Mouse (Mus musculus): ENCODE data around the gene Egflam. TPM values are rescaled to one million over a fixed set of nuclear protein-coding genes. Genes with fewer than 3 reads are reported as not detected.
A peak's percentile ranks its signal among the peaks of the same experiment; 100 is the strongest.

Gene Egflam
- total RNA-seq (2021) = 10 to 100 TPM; 15.4 to 16.6 TPM

DNA sequence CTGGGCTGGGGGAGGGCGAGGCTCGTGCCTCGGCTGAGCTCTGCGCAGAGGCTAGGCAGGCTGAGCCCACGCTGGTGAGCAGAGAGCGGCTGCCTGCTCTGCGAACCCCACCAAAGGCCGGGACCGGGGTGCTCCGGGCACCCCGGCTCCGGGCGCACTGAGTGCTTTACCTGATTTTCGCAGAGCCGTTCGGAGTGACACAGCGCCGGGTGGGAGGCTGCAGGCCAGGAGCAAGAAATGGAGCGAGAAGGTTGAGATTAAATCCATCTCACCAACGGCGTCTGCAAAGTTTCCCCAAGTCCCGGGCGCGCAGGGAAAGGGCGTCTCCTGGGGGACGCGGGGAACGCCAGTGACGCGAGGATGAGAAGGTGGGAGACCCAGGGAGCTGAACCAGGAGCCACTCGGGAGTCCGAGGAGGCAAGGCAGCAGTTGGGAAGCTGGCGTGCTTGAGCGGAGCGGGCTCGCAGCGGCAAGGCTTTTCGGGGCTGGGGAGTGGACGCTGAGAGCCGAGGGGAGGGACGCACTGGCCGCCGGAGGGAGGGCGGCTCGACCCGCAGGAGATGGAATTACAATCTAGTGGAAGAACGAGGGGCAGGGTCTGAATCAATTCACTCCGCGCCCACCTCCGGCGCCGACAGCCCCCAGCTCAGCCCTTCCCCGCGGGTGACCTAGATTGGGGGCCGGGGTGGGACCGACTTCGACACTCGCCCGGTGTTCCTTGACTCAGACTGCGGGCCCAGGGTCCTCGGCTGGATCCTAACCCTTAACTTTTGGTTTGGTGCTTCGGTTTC, at the start of gene Egflam:
Egflam (minus strand) TSS at position 578 of the 791 bp plus-strand sequence.
- intact Hi-C loops (cut with DNase I) = no loop called here
- DNase-seq = peak; percentile 37 to 41

DNA sequence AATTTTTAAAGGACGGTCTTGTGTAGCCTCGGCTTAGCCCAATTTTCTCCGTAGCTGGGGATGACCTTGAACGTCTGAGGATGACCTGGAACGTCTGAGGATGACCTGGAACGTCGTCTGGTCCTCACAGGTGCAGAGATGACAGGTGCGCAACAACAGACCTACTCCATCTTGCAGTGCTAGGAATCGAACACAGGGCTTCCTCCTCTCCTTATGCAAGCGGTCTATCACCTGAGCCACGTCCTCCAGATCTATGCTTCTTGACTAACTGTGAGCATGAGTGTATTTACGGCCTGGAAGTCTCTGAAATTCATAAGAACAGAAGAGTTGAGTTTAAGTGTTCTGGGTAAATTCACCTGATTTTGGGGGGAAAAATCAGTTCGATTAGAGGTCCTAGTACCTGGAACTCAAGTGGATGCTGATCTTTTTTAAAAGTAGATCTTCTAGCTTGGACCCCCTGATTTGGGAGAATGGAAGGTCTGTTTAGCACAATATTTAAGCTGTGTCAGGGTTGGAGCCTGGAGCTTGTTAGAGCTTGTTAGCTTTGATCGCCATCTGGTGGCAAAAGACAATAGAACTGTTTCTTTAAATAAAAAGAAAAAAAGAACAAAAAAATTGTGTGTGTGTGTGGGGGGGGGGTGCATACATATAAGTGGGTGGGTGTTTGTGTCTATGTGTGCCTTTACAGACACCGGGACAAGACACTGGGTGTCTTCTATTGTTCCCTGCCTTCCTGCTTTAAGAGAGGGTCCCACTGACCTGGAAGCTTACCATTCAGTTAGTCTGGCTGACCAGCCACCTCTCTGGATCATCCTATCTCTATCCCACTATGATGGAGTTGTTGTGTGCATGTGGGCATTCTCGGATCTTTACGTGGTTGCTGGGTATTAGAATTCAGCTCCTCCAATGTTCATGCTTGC, 45.5 kb upstream of the Egflam start:
- intact Hi-C loops (cut with DNase I) = loop anchor here (2.0 to 10.0 kb wide), 5 partner anchors 179 to 601 kb away; no protein-coding TSS in a partner anchor
- DNase-seq = peak; percentile 34 to 51

DNA sequence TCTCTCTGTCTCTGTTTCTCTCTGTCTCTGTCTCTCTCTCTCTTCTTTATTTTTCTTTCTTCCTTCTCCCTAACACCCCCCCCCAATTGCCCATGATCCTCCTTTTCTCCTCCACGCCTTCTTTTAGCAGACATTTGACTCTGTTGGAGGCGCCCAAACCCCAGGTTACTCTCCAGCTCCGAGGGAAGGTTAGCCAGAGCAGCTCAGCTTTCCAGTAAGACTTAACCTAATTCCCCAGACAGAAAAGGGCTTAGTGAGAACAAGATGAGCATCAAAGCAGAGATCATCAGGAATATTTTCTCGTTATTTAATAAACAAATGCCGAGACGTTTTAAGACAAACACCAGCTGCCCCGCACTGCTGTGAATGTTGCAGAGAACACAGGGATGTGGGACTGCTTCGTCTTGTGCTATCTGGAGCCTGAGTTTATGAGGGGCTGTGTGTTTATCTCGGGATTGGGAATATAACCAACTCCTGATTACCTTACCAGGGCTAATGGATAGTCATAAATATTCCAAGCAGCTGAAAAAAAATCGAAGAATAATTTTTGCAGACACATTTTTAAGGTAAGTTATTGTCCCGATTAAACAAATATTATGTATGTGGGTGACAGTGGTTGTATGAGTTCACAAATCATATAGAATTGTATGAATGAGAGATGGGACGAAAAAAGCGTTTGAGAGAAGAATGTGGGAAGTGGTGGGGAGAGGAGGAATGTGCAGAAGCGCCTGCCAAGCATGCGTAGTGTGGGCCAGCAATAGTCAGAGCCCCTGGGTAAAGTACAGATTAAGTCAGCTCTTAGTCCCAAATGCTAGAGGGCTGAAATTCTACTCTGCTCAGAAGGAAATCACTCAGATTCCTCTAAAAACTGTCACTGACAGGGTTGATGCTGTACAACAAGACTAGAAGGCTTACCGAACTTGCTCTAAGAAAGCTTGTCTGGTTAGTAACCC, 44.2 kb upstream of the Egflam start:
- peak; percentile 30 to 36 for DNase-seq
- intact Hi-C loops (cut with DNase I) = loop anchor here (2.0 to 10.0 kb wide), 4 partner anchors 178 to 600 kb away; no protein-coding TSS in a partner anchor

DNA sequence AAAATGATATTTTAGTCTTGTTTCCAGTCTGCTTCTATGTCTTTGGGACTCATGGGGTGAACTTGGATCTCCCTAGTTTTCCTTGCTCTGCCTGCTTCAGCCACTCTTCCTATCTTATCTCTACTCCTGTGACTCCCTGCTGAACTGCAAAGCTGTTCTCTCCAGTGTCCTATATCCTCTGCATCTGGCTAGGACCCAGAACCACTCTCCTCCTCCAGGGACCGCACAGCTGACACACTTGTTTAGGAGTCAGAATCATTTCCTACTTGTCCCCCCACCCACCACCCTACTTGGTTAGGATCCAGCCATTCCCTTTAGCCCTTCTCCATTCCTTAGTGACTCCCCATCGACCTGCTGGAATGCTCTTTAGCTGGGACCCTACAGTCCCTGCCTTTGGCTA, 26.1 kb upstream of the Egflam start:
- no peak for DNase-seq
- intact Hi-C loops (cut with DNase I) = no loop called here

DNA sequence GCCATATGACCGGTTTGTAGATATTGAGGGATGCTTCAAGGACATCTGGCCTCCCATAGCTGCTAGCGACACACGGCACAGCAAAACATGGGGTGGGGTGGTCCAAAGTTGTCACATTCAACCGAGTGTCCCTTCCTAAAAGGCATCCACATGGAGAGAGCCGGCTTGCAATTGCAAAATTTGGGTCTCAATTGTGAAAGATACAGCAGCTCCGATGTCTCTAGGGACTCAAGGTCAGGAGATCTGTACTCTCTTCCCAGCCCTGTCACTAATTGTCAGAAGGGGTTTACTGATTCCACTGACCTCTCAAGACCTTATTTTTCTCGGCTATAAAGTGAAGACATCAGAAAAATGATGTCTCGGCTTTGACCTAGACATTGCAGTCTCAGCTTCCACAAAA, 6.3 kb upstream of the Egflam start:
- intact Hi-C loops (cut with DNase I) = no loop called here
- DNase-seq = no peak

DNA sequence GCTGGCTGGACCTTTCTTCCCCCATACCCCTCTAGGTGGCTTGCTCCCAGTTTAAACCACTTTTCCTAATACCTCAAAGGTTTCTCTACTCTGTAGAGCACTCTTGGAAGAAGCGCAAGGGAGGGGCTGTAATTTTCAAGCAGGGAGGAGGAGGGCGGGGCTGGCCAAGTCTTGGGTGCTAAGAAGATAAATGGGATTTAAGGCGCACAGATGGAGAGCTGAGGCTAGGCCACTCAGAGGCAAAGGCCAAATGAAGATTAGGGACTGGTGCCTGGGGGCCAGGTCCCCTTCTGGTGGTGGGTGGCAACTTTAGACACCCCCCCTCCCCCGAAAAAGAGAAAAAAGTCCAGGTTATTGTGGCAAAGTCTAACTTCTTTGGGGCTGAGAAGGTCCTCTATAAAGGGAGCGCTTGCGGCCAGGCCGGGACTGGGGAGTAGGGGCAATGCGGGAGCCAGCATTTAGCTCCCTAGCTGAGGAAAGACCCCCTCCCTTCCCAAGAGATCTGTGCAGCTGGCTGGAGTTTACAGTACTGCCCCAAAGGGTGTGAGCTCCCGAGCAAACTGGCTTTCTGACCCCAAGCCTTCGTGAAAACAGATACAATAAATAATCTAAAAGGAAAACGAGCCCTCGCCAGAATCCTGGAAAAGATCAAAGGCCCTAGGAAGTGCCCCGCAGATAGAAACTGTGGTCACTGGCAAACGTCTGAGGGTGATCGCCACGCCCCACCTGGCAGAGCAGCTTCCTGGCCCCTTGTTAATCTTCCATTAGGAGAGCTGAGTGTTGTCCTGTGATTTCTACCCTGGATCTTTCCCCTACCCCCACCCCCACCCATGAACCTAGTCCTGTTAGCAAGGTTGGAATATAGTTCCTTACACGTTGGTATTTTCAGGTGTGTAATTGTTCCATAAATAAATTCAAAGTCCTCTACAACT, 680 bp upstream of the Egflam start:
- DNase-seq = peak; percentile 6 to 18
- intact Hi-C loops (cut with DNase I) = no loop called here

DNA sequence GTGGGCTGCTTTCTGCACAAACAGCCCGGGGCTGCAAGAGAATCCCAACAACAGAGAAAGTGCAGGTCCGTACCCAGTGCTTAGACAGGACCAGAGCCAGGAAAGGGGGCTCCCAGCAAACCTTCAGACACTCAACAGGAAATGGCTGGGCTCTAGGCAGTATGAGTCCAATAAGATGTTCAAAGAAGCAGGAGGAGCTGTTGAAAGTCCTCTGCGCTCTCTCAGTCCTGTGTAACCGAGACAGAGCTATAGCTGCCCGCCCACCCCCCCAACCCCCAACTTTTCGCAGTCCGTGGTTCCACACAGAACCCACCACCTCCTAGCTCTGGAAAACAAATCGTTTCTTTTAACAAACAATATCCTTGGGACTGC, 763 bp downstream of the Egflam start:
- intact Hi-C loops (cut with DNase I) = no loop called here
- peak; percentile 12 to 15 for DNase-seq

DNA sequence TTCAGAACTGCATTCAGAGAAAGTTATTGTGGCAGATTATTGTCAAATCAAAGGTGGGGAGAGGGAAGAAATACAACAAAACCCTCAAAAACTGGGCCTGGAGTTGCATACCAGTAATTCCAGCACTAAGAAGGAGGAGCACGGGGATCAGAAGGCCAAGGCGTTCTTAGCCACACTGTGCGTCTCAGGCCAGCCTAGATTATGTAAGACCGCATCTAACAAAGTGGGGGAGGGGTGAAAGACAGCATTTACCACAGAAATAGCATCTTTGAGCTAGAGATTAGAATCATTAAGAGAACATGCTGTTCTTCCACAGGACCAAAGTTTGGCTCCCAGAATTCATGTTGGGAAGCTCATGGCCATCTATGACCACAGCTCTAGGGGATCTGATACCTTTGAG, 14.8 kb downstream of the Egflam start:
- intact Hi-C loops (cut with DNase I) = no loop called here
- DNase-seq = no peak

DNA sequence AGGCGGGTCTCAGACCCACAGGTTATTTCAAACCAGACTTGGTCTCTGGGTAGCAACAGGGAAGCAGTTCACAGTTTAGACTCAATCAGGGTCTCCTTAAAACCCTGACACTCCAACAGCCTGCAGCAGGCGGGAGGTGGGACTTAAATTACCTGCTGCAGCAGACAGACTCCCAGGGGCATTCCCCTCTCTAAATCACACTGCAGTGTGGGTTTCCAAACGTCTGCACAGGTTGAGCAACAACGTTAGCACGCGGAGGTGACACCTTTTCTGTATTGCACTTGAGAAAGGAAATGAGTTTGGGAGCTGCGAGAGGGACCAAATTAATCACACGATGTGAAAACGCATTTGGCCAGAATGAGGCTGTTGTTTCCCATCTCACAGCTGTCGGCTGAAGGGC, 15.7 kb downstream of the Egflam start:
- intact Hi-C loops (cut with DNase I) = no loop called here
- no peak for DNase-seq

DNA sequence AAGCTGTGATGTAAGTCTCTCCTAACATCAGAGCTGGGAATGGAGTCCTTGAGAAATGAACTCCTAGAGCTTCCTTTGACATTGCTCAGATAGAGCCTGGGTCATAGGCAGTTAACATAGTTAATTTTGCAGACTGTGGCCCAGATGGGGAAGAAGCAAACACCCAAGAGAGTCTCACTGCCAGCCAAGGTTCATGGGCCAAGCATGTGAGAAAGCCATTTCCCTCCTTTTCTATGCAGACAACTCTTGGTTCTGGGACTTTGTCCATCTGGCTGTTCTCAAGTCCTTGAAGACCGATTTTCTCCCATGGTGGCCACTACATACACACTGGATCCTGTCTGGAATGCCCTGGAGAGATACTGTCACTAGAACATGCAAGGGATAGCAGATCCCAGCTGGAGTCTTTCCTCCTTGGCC, 45.6 kb downstream of the Egflam start:
- peak; percentile 65 to 73 for DNase-seq
- intact Hi-C loops (cut with DNase I) = no loop called here

DNA sequence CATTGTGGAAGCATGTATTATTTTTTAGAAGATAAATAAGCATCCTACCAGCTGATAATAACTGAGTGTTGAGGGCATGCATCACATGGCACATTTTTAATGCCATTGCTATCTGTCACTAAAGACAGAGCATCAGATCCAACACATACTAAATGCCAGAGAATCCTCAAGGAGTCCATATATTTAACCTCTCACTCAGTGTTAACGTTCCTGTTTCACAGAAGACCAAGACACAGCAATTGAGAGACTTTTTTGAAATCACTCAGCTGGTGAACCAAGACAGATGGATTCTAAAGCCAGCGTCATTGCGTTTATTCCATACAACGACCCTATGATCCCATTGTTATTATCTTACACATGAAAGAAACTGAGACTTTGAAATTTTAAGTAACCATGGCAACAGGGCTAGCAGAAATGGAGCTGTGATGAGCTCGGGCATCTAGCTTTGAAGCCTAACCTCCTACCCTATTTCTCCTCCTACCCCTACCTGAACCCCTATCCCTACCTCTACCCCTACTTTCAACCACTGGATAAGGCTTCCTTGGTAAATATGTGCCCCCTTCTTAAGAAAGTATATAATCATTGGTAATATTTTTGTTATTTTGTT, 57.4 kb downstream of the Egflam start:
- intact Hi-C loops (cut with DNase I) = no loop called here
- no peak for DNase-seq

DNA sequence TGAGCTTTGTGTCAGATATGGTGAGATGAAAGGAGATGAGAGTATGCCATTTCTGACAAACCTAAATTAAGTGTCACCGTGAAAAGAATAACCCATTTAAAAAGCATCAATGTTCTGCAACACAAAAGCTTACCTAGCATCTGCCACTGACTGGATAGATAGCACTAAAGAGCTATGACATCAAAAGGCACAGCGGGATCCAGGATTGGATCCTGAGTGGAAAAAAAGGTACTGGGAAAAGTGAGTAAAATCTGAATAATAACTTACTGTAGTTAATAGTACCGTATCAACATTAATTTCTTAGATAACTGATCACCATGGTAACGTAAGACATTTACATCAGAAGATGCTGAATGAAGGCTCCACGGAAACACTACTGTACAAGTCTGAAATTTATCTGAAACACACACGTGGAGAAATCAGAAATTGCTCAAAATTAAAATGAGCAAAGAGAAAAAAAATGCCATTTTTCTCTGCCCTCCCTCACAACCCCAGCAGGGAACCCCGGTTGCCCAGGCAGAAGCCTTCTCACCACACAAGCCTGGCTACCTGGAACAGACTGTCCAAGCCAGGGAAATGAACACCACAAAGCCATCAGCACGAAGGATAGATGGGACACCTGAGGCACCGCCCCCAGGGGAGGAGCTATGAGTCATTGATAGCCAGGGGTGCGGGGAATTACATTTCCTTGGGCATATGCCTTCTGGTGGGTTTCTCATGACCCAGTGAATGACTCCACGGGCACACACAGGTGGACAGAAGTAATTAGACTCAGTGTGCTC, 63.5 kb downstream of the Egflam start:
- intact Hi-C loops (cut with DNase I) = no loop called here
- DNase-seq = no peak

DNA sequence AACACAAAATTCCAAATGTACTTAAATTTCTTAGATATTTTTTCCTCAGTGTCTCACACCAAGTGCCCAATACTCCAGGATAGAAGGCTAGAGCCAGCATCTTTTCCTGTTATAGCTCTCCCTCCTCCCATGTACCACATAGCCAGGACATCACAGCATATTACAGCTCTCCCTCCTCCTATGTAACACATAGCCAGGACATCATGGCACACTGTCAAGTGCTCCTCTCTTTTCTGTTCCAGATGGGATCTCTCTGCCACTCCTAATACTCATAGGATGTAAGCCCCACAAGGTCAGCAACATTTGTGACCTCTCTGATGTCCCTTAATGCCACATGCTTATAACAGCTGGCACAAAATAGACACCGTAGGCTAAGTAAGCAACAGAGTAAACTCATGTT, 65.3 kb downstream of the Egflam start:
- no peak for DNase-seq
- intact Hi-C loops (cut with DNase I) = no loop called here

DNA sequence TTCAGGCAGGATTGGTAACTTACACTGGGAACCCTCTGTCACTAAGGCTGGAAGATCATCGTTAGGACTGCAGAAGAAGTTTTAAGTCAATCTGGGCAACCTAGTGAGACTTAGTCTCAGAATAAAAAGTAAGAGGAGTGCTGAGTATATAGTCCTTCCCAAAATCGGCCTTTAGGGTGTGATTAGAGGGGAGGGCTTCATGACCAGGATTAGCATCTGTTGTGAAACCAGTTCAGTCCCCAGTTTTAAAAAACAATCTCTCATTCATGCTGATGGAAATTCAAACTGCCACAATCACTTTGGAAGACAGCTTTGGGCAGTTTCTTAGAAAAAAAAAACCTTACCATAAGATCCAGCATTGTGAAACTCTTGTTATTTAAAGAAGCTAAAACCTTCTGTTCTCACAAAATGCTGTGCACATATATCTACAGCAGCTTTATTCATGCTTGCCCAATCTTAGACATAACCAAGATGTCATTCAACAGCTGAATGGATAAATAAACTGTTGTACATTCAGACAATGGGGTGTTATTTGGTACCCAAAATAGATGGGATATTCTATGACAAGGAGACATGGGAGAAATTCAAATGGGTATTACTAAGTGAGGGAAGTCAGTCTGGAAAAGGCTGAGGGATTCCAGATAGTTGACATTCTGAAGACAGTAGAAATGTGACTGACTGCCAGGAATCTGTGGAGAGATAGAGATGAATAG, 75.4 kb downstream of the Egflam start:
- intact Hi-C loops (cut with DNase I) = no loop called here
- no peak for DNase-seq

DNA sequence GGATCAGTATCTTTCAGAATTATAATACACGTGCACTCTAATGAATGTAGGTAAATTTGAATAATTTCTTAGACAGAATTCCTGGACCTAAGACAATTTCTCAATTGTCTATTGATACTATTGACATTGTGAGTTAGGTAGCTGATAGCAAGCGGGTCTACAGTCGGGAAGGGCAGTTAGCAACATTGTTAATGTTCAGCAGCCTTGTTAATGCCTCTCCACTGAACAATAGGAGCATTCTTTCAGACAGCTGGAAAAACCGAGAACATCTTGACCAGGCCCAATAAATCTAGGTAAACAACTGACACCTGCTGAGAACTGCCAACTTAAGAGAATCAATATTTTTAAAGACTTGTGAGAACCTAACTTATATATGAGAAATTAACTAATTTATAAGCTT, 77.3 kb downstream of the Egflam start:
- no peak for DNase-seq
- intact Hi-C loops (cut with DNase I) = no loop called here

DNA sequence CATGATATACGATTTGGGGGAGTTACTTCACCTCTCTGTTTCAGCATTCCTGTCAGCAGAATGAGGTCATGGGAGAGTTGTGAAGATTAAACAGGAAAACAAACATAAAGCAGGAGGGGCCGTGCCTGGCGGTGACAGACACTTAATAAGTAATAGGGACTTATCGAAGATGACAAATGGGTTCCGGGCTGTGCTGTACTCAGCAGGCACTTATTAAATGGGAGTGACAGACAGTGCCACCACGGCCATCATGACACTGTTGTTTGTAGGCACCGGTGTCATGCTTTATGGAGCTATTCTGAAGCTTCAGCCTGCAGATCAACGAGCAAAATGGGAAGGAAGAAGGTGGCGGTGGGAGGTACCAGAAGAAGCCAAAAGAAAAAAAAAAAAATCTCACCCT, 82.7 kb downstream of the Egflam start:
- no peak for DNase-seq

DNA sequence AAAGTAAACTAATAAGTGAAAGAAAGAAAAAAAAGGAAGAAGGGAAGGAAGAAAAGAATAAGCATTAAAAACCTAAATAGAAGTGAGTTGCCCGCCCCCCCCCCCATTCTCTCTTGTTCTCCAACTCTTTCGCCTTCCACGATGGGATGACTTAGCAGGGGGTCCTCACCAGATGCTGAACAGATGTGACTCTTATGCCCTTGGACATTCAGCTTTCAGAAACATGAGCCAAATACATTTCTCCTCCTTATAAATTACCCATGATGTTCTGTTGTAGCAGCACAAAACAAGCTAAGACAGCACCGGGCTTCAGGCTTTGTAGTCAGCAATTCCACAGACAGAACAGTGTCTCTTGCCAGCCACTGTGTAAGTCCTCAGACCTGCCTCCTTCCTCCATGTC, 89.5 kb downstream of the Egflam start:
- intact Hi-C loops (cut with DNase I) = no loop called here
- DNase-seq = no peak

More for the DNA sequence above, 82.7 kb downstream of the Egflam start:
- intact Hi-C loops (cut with DNase I) = no loop called here

DNA sequence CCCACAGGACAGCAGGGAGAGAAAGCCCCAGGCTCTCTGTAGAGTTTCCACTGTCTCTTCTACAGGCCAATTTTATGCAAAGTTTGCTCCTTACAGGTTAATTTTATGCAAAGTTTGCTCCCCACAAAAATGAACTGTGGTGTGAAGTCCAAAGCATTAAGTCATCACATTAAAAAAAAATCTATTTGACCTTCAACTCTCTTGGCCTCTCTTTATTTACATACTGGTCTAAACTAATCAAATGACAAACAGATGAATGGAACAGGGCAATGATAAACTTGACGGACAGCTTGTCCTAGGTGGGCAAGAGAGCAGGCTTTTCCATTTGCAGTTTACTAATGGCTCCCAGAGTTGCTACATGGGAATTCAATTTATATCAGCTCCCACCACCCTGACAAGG, 98.3 kb downstream of the Egflam start:
- intact Hi-C loops (cut with DNase I) = no loop called here
- no peak for DNase-seq

Data from heart, postnatal 10 days (tissue).